Mouse (Mus musculus): ENCODE measurements at regions not wholly inside any gene's neighbourhood (a gene's known extent, or its start where the extent isn't known, plus 50 kb on each side); places are given as distances from the start of the nearest gene placed in this dataset.

GRCm38 (mm10) chr12:12147088-12147687 is 114.8 kb upstream of the Fam49a start:
- Histone ChIP-seq H3K27me3 (replicated peaks; ENCODE audit: insufficient read depth, low read length) (no peaks in the 10 kb centered on the region), H3K9ac (replicated peaks; ENCODE audit: low read depth) (no peak overlapping the region), H3K4me1 (ENCODE audit: insufficient read depth, low read depth, low read length) (no peaks in the 10 kb centered on the region), H3K4me2 (replicated peaks; ENCODE audit: low read depth, low read length) (no peak overlapping the region), H3K4me3 (ENCODE audit: low read depth, low read length) (no peak overlapping the region), H3K9me3 (ENCODE audit: low read length) (no peaks in the 10 kb centered on the region), H3K27ac (ENCODE audit: low read length) (no peak overlapping the region), H3K36me3 (ENCODE audit: insufficient read depth, low read length) (no peaks in the 10 kb centered on the region)
- TF ChIP-seq EP300 (IDR thresholded peaks at IDR 0.05): no peak
- TF ChIP-seq CTCF (IDR thresholded peaks at IDR 0.05): no peak
- ATAC-seq (no peak), DNase-seq (ENCODE audit: low spot score) (no peak)
- WGBS: 75% methylated on average over 6 of the region's 6 CpGs

GRCm38 (mm10) chr12:12147847-12148246 is 114.1 kb upstream of the Fam49a start:
- ATAC-seq: no peak
- H3K9me3 ChIP-seq (ENCODE audit: low read length): no peaks in the 10 kb centered on the region
- WGBS: 55% methylated on average over 3 of the region's 3 CpGs
- no peak overlapping the region for H3K4me3 ChIP-seq (ENCODE audit: low read depth, low read length)
- no peaks in the 10 kb centered on the region for H3K36me3 ChIP-seq (ENCODE audit: insufficient read depth, low read length)
- no peaks in the 10 kb centered on the region for H3K4me1 ChIP-seq (ENCODE audit: insufficient read depth, low read depth, low read length)
- no peak overlapping the region for H3K27ac ChIP-seq (ENCODE audit: low read length)
- H3K4me2 ChIP-seq (replicated peaks; ENCODE audit: low read depth, low read length): no peak overlapping the region
- no peak overlapping the region for H3K9ac ChIP-seq (replicated peaks; ENCODE audit: low read depth)
- TF ChIP-seq CTCF (IDR thresholded peaks at IDR 0.05): no peak
- no peak for TF ChIP-seq EP300 (IDR thresholded peaks at IDR 0.05)
- no peak for DNase-seq (ENCODE audit: low spot score)
- H3K27me3 ChIP-seq (replicated peaks; ENCODE audit: insufficient read depth, low read length): no peaks in the 10 kb centered on the region

GRCm38 (mm10) chr12:12148659-12149399 is 113.1 kb upstream of the Fam49a start:
- ATAC-seq (no peak), DNase-seq (ENCODE audit: low spot score) (peak; percentile 65)
- Histone ChIP-seq H3K36me3 (ENCODE audit: insufficient read depth, low read length) (no peaks in the 10 kb centered on the region), H3K4me2 (replicated peaks; ENCODE audit: low read depth, low read length) (no peak overlapping the region), H3K9ac (replicated peaks; ENCODE audit: low read depth) (no peak overlapping the region), H3K27ac (ENCODE audit: low read length) (no peak overlapping the region), H3K27me3 (replicated peaks; ENCODE audit: insufficient read depth, low read length) (no peaks in the 10 kb centered on the region), H3K4me3 (ENCODE audit: low read depth, low read length) (no peak overlapping the region), H3K4me1 (ENCODE audit: insufficient read depth, low read depth, low read length) (no peaks in the 10 kb centered on the region), H3K9me3 (ENCODE audit: low read length) (no peaks in the 10 kb centered on the region)
- TF ChIP-seq EP300 (IDR thresholded peaks at IDR 0.05) (no peak), CTCF (IDR thresholded peaks at IDR 0.05) (peak; percentile 65)
- WGBS: 47% methylated on average over 3 of the region's 3 CpGs

GRCm38 (mm10) chr12:12164411-12164810 is 97.5 kb upstream of the Fam49a start:
- TF ChIP-seq CTCF (IDR thresholded peaks at IDR 0.05) (no peak), EP300 (IDR thresholded peaks at IDR 0.05) (no peak)
- DNase-seq (ENCODE audit: low spot score): no peak
- Histone ChIP-seq H3K4me3 (ENCODE audit: low read depth, low read length) (no peak overlapping the region), H3K27me3 (replicated peaks; ENCODE audit: insufficient read depth, low read length) (no peaks in the 10 kb centered on the region), H3K36me3 (ENCODE audit: insufficient read depth, low read length) (no peaks in the 10 kb centered on the region), H3K9ac (replicated peaks; ENCODE audit: low read depth) (no peak overlapping the region), H3K9me3 (ENCODE audit: low read length) (no peaks in the 10 kb centered on the region), H3K27ac (ENCODE audit: low read length) (no peak overlapping the region), H3K4me1 (ENCODE audit: insufficient read depth, low read depth, low read length) (no peaks in the 10 kb centered on the region), H3K4me2 (replicated peaks; ENCODE audit: low read depth, low read length) (no peak overlapping the region)
- WGBS: 50% methylated on average over 1 of the region's 1 CpGs
- ATAC-seq: no peak

GRCm38 (mm10) chr12:12170581-12170980 is 91.4 kb upstream of the Fam49a start:
- H3K4me2 ChIP-seq (replicated peaks; ENCODE audit: low read depth, low read length): no peak overlapping the region
- no peak overlapping the region for H3K27ac ChIP-seq (ENCODE audit: low read length)
- no peaks in the 10 kb centered on the region; the same call in 1 of the 2 replicates for H3K4me1 ChIP-seq (ENCODE audit: insufficient read depth, low read depth, low read length)
- no peak overlapping the region for H3K9ac ChIP-seq (replicated peaks; ENCODE audit: low read depth)
- no peaks in the 10 kb centered on the region for H3K9me3 ChIP-seq (ENCODE audit: low read length)
- no peak for TF ChIP-seq CTCF (IDR thresholded peaks at IDR 0.05)
- no peak for TF ChIP-seq EP300 (IDR thresholded peaks at IDR 0.05)
- H3K36me3 ChIP-seq (ENCODE audit: insufficient read depth, low read length): no peaks in the 10 kb centered on the region
- H3K27me3 ChIP-seq (replicated peaks; ENCODE audit: insufficient read depth, low read length): no peaks in the 10 kb centered on the region
- ATAC-seq: no peak
- WGBS: 63% methylated on average over 2 of the region's 2 CpGs
- no peak overlapping the region for H3K4me3 ChIP-seq (ENCODE audit: low read depth, low read length)
- no peak for DNase-seq (ENCODE audit: low spot score)

GRCm38 (mm10) chr12:12172087-12172823 is 89.7 kb upstream of the Fam49a start:
- Histone ChIP-seq H3K4me2 (replicated peaks; ENCODE audit: low read depth, low read length) (no peak overlapping the region), H3K4me1 (ENCODE audit: insufficient read depth, low read depth, low read length) (no peaks in the 10 kb centered on the region; the same call in 1 of the 2 replicates), H3K36me3 (ENCODE audit: insufficient read depth, low read length) (no peaks in the 10 kb centered on the region), H3K9me3 (ENCODE audit: low read length) (no peaks in the 10 kb centered on the region), H3K27me3 (replicated peaks; ENCODE audit: insufficient read depth, low read length) (no peaks in the 10 kb centered on the region), H3K9ac (replicated peaks; ENCODE audit: low read depth) (no peak overlapping the region), H3K4me3 (ENCODE audit: low read depth, low read length) (no peak overlapping the region), H3K27ac (ENCODE audit: low read length) (no peak overlapping the region)
- WGBS: 55% methylated on average over 6 of the region's 6 CpGs
- ATAC-seq (no peak), DNase-seq (ENCODE audit: low spot score) (peak; percentile 43)
- TF ChIP-seq CTCF (IDR thresholded peaks at IDR 0.05): no peak
- no peak for TF ChIP-seq EP300 (IDR thresholded peaks at IDR 0.05)
